Mouse (Mus musculus) testis, adult 2 months (tissue): ENCODE measurements at regions not wholly inside any gene's neighbourhood (a gene's known extent, or its start where the extent isn't known, plus 50 kb on each side); places are given as distances from the start of the nearest gene placed in this dataset.

Experiments used
- CTCF ChIP-seq: fragments of 200-500 bp; IDR thresholded peaks from 2 replicates; pipeline ENCODE4 v1.5.1; 2012; ENCODE audit warnings: low read depth, mild to moderate bottlenecking, inconsistent platforms, low read length, moderate library complexity; ENCODE audit not compliant: control insufficient read depth, insufficient read depth, insufficient replicate concordance
- POLR2A ChIP-seq: fragments of 200-500 bp; IDR thresholded peaks from 2 replicates; pipeline ENCODE4 v1.6.1; 2012; ENCODE audit warnings: low read depth, mild to moderate bottlenecking, inconsistent platforms, low read length, moderate library complexity; ENCODE audit not compliant: control insufficient read depth

DNA sequence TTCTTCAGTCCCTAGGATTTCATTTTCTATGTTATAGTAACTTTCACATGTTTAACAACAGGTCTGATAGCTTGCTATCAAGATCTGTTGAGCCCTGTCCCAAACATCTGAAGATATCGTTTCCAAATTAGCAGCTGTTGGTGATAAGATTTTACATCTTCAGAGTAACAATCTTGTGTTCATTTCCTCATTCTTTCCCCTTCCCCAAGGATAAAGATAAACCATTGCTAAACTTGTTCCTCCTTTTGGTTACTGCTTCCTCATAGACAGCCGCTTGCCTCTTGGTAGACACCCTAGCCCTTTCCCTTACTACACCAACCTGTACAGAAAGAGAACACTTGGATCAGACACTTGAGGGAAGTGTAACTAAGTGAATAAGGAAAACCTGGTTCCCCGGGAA is 58.6 kb downstream of the Kcnrg start:
- TF ChIP-seq CTCF (no peak), POLR2A (no peak)
